Mouse (Mus musculus) inflammation-experienced regulatory T-cells, adult 6 months (primary cell): ENCODE data around the gene Shmt2. TPM values are rescaled to one million over a fixed set of nuclear protein-coding genes. Genes with fewer than 3 reads are reported as not detected.
A peak's percentile ranks its signal among the peaks of the same experiment; 100 is the strongest.

Source experiments
- ATAC-seq: one replicate; pipeline ENCODE4 v1.8.0; 2017
- polyA plus RNA-seq, 3 experiments: library from polyadenylated mRNA; unstranded; fragments of 100-300 nt; shearing (Covaris generic); gene quantifications; one replicate each; pipeline ENCODE4 v1.2.1; 2017

The Shmt2 gene
- polyA plus RNA-seq, 3 experiments from 2014 or later, result 38.2 to 43.2 (median 42.9) TPM

DNA sequence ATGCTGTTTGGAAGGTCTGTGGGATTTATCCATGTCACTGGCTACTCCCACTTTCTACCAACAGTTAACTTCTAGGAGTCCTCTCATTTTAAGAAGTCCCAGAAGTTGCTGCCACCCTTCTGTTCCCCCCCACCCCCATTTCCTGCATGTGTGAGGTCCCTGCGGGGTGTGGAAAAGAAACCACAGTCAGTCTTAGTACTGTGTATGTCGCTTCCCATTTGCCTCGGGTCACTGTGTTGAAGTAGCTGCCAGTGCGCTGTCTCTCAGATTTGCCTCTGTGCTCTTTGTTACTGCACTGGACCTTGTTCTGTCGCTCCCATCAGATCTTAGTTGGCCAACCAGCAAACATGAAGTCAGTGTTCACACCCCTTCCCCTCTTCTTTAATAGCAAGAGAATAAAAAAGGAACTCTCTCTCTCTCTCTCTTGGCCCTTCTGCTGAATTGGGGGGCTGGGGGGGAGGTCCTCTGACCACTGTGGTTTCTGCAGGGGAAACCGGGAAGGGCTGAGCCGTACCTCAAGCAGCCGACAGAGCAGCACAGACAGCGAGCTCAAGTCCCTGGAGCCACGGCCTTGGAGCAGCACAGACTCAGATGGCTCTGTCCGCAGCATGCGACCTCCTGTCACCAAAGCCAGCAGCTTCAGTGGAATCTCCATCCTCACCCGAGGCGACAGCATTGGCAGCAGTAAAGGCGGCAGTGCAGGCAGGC, 50.8 kb downstream of the Shmt2 start:
- peak; percentile 41 for ATAC-seq

Other genes starting within 250 kb of the Shmt2 start
- gene Mbd6, start 233.4 kb downstream of the Shmt2 start, polyA plus RNA-seq, result 10 to 100 TPM in 1 of 3 experiments, 1 to 10 TPM in 2; 4.0 to 11.8 (median 6.4) TPM
- gene Mars, start 210.7 kb downstream of the Shmt2 start, polyA plus RNA-seq, result 10 to 100 TPM; 20.7 to 28.9 (median 21.3) TPM
- gene Arhgap9, start 200.5 kb downstream of the Shmt2 start, polyA plus RNA-seq, result 100 to 1,000 TPM in 2 of 3 experiments, 10 to 100 TPM in 1; 91.9 to 112 (median 108) TPM
- gene Gli1, start 180.5 kb downstream of the Shmt2 start, polyA plus RNA-seq, result under 1 TPM in 2 of 3 experiments, not detected in 1; 0.49 to 0.56 TPM
- gene Inhbe, start 168.0 kb downstream of the Shmt2 start, polyA plus RNA-seq, result not detected
- not detected for gene Inhbc, start 152.0 kb downstream of the Shmt2 start, polyA plus RNA-seq
- gene R3hdm2, start 142.1 kb downstream of the Shmt2 start, polyA plus RNA-seq, result 10 to 100 TPM; 11.8 to 17.6 (median 12.0) TPM
- gene Stac3, start 20.8 kb downstream of the Shmt2 start, polyA plus RNA-seq, result under 1 TPM in 1 of 3 experiments, not detected in 2; 0.35 TPM
- gene Ndufa4l2, start 7.5 kb downstream of the Shmt2 start, polyA plus RNA-seq, result not detected
- gene Nxph4, start 12.1 kb upstream of the Shmt2 start, polyA plus RNA-seq, result not detected
- 1 to 10 TPM in 1 of 3 experiments, under 1 TPM in 1, not detected in 1; 0.04 to 1.4 TPM for gene Lrp1, start 98.7 kb upstream of the Shmt2 start, polyA plus RNA-seq
- 100 to 1,000 TPM; 148 to 195 (median 176) TPM for gene Stat6, start 120.5 kb upstream of the Shmt2 start, polyA plus RNA-seq
- gene Nemp1, start 144.5 kb upstream of the Shmt2 start, polyA plus RNA-seq, result 1 to 10 TPM; 3.7 to 5.9 (median 5.7) TPM
- 1 to 10 TPM; 7.5 to 9.5 (median 7.8) TPM for gene Nab2, start 146.1 kb upstream of the Shmt2 start, polyA plus RNA-seq
- gene Myo1a, start 182.7 kb upstream of the Shmt2 start, polyA plus RNA-seq, result not detected
- not detected for gene Tac2, start 202.0 kb upstream of the Shmt2 start, polyA plus RNA-seq
- under 1 TPM; 0.31 to 0.95 (median 0.64) TPM for gene Zbtb39, start 217.1 kb upstream of the Shmt2 start, polyA plus RNA-seq
- under 1 TPM; 0.14 to 0.44 (median 0.37) TPM for gene Gpr182, start 229.3 kb upstream of the Shmt2 start, polyA plus RNA-seq
- under 1 TPM in 2 of 3 experiments, not detected in 1; 0.28 TPM for gene Rdh1, start 237.3 kb upstream of the Shmt2 start, polyA plus RNA-seq
- gene Rdh16f1, start 237.3 kb upstream of the Shmt2 start, polyA plus RNA-seq, result 1 to 10 TPM in 1 of 3 experiments, under 1 TPM in 1, not detected in 1; 0.36 to 1.1 TPM